Mouse (Mus musculus) liver, embryonic 13.5 days (tissue): ENCODE results near the gene Hck. TPM values are rescaled to one million over a fixed set of nuclear protein-coding genes. Genes with fewer than 3 reads are reported as not detected.

Experiments
- ATAC-seq: fragments of 200-750 bp; cut with Nextera tagmentation; 2 replicates; pipeline ENCODE4 v1.8.0; 2017; ENCODE audit warnings: low read depth, mild to moderate bottlenecking, moderate number of reproducible peaks, moderate library complexity
- DNase-seq: peaks from one replicate; pipeline ENCODE4 v3.0.0; 2022
- H3K27ac ChIP-seq: fragments of 300-500 bp; sonication (generic); 2 replicates; pipeline ENCODE4 v1.5.1; 2015; ENCODE audit warnings: moderate library complexity, mild to moderate bottlenecking, inconsistent platforms
- H3K27me3 ChIP-seq: fragments of 300-500 bp; sonication (generic); 2 replicates; pipeline ENCODE4 v1.6.1; 2015; ENCODE audit warnings: mild to moderate bottlenecking, inconsistent platforms
- H3K36me3 ChIP-seq: fragments of 300-500 bp; sonication (generic); 2 replicates; pipeline ENCODE4 v1.6.1; 2015; ENCODE audit warnings: mild to moderate bottlenecking, inconsistent platforms
- H3K4me1 ChIP-seq: fragments of 300-500 bp; sonication (generic); replicated peaks from 2 replicates; pipeline ENCODE4 v1.6.1; 2015; ENCODE audit warnings: inconsistent platforms
- H3K4me2 ChIP-seq: fragments of 300-500 bp; sonication (generic); 2 replicates; pipeline ENCODE4 v1.6.1; 2015; ENCODE audit warnings: inconsistent platforms, mild to moderate bottlenecking, moderate library complexity
- H3K4me3 ChIP-seq: fragments of 300-500 bp; sonication (generic); replicated peaks from 2 replicates; pipeline ENCODE4 v1.5.1; 2015; ENCODE audit warnings: mild to moderate bottlenecking, inconsistent platforms
- H3K9ac ChIP-seq: fragments of 300-500 bp; sonication (generic); 2 replicates; pipeline ENCODE4 v1.6.1; 2015; ENCODE audit warnings: mild to moderate bottlenecking, inconsistent platforms
- H3K9me3 ChIP-seq: fragments of 300-500 bp; sonication (generic); replicated peaks from 2 replicates; pipeline ENCODE4 v1.6.1; 2016; ENCODE audit warnings: inconsistent platforms
- WGBS: fragments of 180-500 bp; shearing (Covaris S2); methylation state at CpG from one replicate; pipeline ENCODE4 v1.1.7; 2015; ENCODE audit not compliant: insufficient replicate concordance; 5-methylcytosine and 5-hydroxymethylcytosine counted together
- polyA plus RNA-seq: library from polyadenylated mRNA; unstranded; fragments of >200 nt; fragmentation: Nextera tagmentation; extraction: Ambion mirVana; gene quantifications from 2 replicates; pipeline ENCODE4 v1.2.1, GENCODE M21; 2015

The Hck gene
- polyA plus RNA-seq, 1 experiment from 2014 or later: 7.5 TPM

DNA sequence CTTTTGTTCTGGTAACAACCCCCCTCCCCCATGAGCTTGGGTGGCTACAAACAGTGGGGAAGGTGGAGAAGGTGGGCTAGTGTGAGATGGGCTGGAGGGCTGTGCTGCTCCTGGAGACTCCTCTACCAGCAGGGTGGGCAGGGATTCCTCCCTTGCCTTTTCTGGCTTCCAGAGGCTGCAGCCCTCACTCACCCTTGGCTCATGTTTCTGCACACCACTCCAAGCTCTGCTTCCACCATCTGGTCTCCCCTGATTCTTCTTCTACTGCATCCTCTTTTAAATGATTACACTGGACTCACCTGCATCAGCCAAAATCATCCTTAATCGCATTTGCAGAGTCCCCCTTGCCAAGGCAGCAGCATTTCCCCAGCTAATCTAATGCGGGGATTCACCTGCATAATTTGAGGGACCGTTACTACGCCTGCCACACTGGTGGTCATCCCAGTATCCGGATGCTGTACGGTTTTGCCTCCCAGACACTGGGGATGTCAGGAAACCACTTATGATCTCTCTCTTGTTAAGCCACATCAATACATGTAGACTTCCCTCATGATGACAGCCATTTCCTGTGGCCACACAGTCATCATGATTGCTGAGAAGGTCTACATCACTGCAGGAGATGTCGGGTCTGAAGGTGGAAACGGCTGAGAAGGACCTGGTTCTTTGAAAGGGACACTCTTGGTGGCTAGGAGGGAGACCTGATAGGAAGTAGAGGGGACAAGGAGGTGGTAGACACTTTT, 43.8 kb downstream of the Hck start:
- DNase-seq (no peak), ATAC-seq (no peak)
- Histone ChIP-seq H3K4me2 (no peak overlapping the region), H3K27ac (no peak overlapping the region), H3K9ac (no peak overlapping the region), H3K4me3 (no peak overlapping the region), H3K4me1 (no peaks in the 10 kb centered on the region), H3K27me3 (peaks cover 33% of the 10 kb centered on the region), H3K9me3 (no peaks in the 10 kb centered on the region), H3K36me3 (no peaks in the 10 kb centered on the region)
- 27% methylated on average over 8 of the region's 8 CpGs for WGBS

DNA sequence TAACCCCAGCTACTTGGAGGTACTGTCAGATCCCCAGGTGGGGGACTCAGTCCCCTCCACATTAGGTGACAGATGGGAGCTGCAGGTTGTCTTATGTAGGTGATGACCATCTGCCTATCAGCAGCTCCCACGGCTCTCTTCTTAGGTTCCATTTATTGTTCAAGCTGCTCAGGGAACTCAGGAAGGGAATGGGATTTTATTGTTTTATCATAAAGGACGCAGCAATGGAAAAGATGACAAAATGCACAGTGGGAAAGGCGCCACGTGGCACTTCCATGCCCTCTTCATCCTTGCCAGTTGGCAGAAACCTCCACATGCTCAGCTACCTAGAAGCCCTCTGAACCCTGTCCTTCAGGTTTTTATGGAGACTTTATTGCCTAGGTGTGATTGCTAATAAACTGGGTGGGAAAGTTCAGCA, 44.8 kb downstream of the Hck start:
- H3K27me3 ChIP-seq: peaks cover 33% of the 10 kb centered on the region
- H3K36me3 ChIP-seq: no peaks in the 10 kb centered on the region
- DNase-seq (no peak), ATAC-seq (no peak)
- 46% methylated on average over 4 of the region's 4 CpGs for WGBS
- H3K4me2 ChIP-seq: no peak overlapping the region
- no peaks in the 10 kb centered on the region for H3K9me3 ChIP-seq
- H3K9ac ChIP-seq: no peak overlapping the region
- H3K4me1 ChIP-seq: no peaks in the 10 kb centered on the region
- H3K27ac ChIP-seq: no peak overlapping the region
- no peak overlapping the region for H3K4me3 ChIP-seq

DNA sequence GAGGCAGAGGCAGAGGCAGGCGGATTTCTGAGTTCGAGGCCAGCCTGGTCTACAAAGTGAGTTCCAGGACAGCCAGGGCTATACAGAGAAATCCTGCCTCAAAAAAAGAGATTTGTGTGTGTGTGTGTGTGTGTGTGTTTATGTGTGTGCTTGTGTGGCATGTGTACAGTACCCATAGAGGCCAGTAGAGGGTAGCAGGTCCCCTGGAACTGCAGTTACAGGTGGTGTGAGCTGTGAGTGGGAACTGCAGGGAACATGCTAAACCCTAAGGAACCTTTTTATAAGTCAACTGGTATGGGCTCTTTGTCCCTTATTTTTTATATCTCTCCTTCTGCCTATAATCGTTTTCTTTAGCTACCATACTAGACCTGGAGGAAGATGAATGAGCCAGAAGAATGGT, 49.0 kb downstream of the Hck start:
- no peak for ATAC-seq
- 70% methylated on average over 3 of the region's 3 CpGs for WGBS
- Histone ChIP-seq H3K9me3 (no peaks in the 10 kb centered on the region), H3K27ac (no peak overlapping the region), H3K36me3 (no peaks in the 10 kb centered on the region), H3K4me2 (no peak overlapping the region), H3K27me3 (peaks cover 23% of the 10 kb centered on the region), H3K4me1 (peaks cover 12% of the 10 kb centered on the region), H3K9ac (no peak overlapping the region), H3K4me3 (no peak overlapping the region)
- DNase-seq: no peak

DNA sequence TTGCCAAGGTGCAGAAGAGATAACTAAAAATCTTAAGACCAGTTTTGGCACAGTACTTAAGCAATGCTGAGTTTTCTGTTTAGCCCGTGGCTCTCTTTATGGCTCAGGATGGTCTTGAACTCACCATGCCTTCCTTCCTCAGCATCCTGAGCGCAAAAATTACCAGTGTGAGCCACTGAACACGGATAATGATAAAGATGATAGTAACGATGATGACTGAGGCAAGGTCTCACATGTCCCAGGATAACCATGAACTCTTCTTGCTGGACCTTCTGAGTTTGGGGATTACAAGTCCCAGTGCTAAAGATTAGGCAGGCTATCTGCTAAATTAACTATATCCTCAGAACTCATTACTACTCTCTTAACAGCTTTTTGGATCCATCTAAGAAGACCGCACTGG, 51.9 kb downstream of the Hck start:
- WGBS: 65% methylated on average over 5 of the region's 5 CpGs
- ATAC-seq (no peak), DNase-seq (no peak)
- Histone ChIP-seq H3K9ac (no peak overlapping the region), H3K36me3 (no peaks in the 10 kb centered on the region), H3K27ac (no peak overlapping the region), H3K4me1 (peaks cover 25% of the 10 kb centered on the region), H3K27me3 (peaks cover 3% of the 10 kb centered on the region; the same call in 1 of the 2 replicates), H3K4me2 (no peak overlapping the region), H3K9me3 (no peaks in the 10 kb centered on the region), H3K4me3 (no peak overlapping the region)

DNA sequence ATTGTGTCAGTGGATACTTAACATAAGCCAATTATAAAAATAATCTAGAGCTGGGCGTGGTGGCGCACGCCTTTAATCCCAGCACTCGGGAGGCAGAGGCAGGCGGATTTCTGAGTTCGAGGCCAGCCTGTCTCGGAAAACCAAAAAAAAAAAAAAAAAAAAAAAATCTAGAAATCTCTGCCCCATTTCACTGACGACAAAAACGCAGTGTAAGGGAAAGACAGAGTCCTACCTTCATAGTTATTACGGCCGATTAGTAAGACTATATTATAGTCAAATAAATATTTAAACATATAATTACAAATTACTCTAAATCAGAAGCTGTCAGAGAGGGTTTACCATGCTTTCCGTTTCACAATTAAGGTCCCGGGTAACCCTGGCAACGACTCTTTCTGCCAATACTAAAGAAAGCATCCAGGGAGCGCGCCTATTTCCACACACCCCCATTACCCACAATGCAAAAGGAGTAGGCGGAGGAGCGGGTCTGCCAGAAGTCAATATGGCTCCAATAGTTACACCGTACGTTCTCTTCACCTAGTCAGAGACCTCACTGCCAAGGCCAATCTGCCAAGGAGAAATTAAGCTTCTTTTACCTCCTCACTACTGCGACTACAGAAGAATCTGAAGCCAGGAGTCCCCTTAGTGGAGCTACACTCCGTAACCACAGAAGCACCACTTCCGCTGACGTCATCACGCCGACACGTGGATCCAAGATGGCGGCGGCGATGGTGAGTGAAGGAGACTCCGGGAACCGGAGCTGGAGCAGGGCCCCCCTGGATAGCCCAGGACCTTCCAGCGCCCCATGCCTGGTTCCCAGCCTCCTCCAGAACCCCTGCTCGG, 52.8 kb downstream of the Hck start, which contains the start of gene Tm9sf4:
Gene Tm9sf4, plus strand, starts transcription at position 460 of the 840 bp plus-strand sequence.
- DNase-seq (peak; percentile 83), ATAC-seq (peak; percentile 85)
- no peaks in the 10 kb centered on the region for H3K36me3 ChIP-seq
- no peaks in the 10 kb centered on the region for H3K9me3 ChIP-seq
- WGBS: 7% methylated on average over 34 of the region's 34 CpGs
- H3K4me1 ChIP-seq: peaks cover 26% of the 10 kb centered on the region
- no peaks in the 10 kb centered on the region for H3K27me3 ChIP-seq
- H3K4me2 ChIP-seq: peak within 1 kb of the TSS; percentile 93
- peak within 1 kb of the TSS; percentile 85 for H3K4me3 ChIP-seq
- peak within 1 kb of the TSS; percentile 87 for H3K9ac ChIP-seq
- peak within 1 kb of the TSS; percentile 83 for H3K27ac ChIP-seq

DNA sequence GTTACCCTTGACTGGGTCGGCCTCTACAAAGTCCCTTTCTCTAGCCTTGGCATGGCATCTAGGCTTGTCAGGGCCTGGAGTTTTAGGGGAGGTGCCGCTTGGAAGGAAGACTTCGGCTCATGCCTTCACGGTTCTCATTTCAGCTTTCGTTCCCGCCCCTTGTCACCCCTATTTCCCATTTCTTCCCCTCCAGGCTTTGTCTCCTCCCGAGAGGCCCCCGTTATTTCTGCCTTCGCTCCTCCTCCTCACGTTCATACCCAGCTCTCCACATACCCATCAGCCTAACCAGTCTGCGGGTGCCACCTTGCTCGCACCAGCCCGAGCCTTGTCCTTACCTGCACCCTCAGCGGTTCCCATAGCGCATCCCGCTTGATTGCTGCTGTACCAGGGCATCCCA, 53.4 kb downstream of the Hck start:
- H3K9me3 ChIP-seq: no peaks in the 10 kb centered on the region
- H3K27ac ChIP-seq: peak overlapping the region; percentile 83
- DNase-seq: no peak
- peak overlapping the region; percentile 87 for H3K9ac ChIP-seq
- no peaks in the 10 kb centered on the region for H3K36me3 ChIP-seq
- peak overlapping the region; percentile 85 for H3K4me3 ChIP-seq
- no peaks in the 10 kb centered on the region for H3K27me3 ChIP-seq
- peak; percentile 66 for ATAC-seq
- H3K4me1 ChIP-seq: peaks cover 32% of the 10 kb centered on the region
- WGBS: under 1% methylated on average over 16 of the region's 16 CpGs
- peak overlapping the region; percentile 93 for H3K4me2 ChIP-seq

DNA sequence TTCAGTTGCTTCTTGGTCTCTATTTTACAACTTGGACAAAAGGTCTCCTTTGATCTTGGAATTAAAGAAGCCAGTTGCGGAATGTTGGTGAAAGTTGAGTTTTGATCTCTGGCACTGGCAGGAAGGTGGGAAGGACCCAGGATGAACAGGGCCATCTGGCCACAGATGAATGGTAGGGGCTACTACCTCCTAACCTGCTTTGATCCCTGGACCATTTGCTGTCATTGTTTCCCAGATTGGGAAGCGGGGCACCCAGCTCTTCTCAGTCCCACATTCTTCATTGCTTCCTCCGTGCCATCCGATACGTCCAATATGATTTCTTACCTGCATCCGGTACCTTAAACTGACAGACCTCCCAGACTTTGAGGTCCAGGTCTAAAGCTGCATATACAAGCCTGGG, 58.9 kb downstream of the Hck start:
- Histone ChIP-seq H3K36me3 (no peaks in the 10 kb centered on the region), H3K4me2 (no peak overlapping the region), H3K4me1 (peaks cover 72% of the 10 kb centered on the region), H3K4me3 (no peak overlapping the region), H3K9ac (no peak overlapping the region), H3K27ac (peak overlapping the region; percentile 39), H3K27me3 (no peaks in the 10 kb centered on the region), H3K9me3 (no peaks in the 10 kb centered on the region)
- WGBS: 85% methylated on average over 6 of the region's 6 CpGs
- DNase-seq (no peak), ATAC-seq (no peak)

DNA sequence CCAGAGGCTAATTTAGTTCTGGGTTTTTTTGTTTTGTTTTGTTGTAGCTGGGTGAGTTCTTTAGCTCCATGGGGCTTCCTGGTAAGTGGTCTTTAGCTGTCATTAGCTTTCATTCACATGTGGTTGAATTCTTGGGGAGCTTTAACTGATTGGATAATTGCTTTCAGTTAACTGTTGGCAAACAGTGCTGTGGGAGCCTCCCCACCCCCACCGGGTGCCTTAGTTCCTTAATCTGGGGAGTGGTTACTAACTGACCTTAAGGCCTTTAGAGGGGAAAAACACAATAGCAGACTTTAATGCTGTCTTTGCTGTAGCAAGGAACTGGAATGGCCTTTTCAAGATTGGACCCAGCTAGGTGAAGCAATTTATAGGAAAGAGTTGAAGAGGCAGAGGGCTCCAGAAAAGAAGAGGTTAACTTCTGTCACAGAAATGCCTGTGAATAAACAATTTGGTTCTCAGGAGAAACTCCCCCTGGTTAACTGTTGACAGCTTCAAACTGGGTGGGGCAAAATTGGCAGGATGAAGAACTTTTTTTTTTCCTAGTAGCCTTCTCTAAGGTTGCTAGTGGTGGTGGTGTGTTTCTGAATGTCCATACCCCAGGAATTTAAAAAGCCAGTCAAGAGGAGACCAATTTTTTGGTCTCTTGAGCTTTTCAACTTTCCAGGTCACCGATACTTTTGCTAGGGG, 60.0 kb downstream of the Hck start:
- Histone ChIP-seq H3K36me3 (no peaks in the 10 kb centered on the region), H3K9ac (peak overlapping the region; percentile 44; the same call in 1 of the 2 replicates), H3K27ac (peak overlapping the region; percentile 39), H3K9me3 (no peaks in the 10 kb centered on the region), H3K4me2 (peak overlapping the region; percentile 0; the same call in 1 of the 2 replicates), H3K27me3 (no peaks in the 10 kb centered on the region), H3K4me1 (peaks cover 61% of the 10 kb centered on the region), H3K4me3 (no peak overlapping the region)
- ATAC-seq: no peak
- DNase-seq: no peak
- WGBS: 35% methylated on average over 2 of the region's 2 CpGs

DNA sequence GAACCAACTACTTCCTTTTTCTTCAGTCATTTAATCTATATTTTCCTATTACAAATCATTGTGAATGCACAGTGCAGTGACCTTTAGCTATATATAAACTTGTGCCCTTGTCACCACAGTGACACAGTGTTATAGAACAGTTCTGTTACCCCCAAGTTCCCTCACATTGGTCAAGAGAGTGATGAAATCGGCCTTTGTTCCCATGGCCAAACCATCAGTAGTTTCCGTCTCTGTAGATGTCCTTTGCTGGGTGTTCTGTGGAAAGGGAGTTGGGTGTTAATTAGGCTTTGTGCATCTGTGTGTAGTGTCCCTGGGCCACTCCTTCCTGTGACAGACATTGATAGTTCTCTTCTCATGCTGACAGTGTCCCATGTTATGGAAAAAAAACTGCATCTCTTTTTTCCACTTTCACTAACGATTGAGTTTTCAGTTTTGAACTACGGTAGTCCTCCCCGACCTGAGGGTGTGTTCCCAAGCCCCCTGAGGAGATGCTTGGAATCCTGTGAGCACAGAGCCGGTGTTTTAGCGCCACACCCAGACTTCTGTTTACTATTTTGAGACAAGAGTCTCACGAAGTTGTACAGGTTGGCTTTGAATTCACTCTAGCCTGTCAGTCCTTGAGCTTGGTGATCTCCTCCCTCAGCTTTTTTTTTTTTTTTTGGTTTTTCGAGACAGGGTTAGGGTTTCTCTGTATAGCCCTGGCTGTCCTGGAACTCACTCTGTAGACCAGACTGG, 62.4 kb downstream of the Hck start:
- peaks cover 64% of the 10 kb centered on the region for H3K4me1 ChIP-seq
- no peak overlapping the region for H3K4me2 ChIP-seq
- H3K27ac ChIP-seq: peak overlapping the region; percentile 59

DNA sequence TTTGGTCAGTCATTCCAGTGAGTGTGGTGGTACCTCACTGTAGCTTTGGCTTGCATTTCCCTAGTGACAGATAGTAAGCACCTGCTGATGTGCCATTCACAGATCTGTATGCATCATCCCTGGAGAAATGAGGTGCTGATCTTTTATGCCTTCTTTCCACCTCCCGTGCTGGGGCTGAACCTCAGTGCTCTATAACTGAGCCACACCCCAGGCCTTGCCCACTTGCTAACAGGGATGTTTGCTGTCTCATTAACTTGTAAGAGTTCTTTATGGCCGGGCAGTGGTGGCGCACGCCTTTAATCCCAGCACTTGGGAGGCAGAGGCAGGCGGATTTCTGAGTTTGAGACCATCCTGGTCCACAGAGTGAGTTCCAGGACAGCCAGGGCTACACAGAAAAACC, 63.7 kb downstream of the Hck start:
- no peak for DNase-seq
- Histone ChIP-seq H3K27ac (no peak overlapping the region; the same call in 1 of the 2 replicates), H3K4me1 (peaks cover 61% of the 10 kb centered on the region), H3K9ac (no peak overlapping the region), H3K9me3 (no peaks in the 10 kb centered on the region), H3K4me2 (no peak overlapping the region), H3K27me3 (no peaks in the 10 kb centered on the region), H3K36me3 (no peaks in the 10 kb centered on the region), H3K4me3 (no peak overlapping the region)
- 78% methylated on average over 5 of the region's 5 CpGs for WGBS
- ATAC-seq: no peak

More for the DNA sequence above, 62.4 kb downstream of the Hck start:
- no peaks in the 10 kb centered on the region for H3K9me3 ChIP-seq
- ATAC-seq (no peak; the same call in 1 of the 2 replicates), DNase-seq (no peak)
- 76% methylated on average over 9 of the region's 9 CpGs for WGBS
- H3K36me3 ChIP-seq: no peaks in the 10 kb centered on the region
- no peak overlapping the region for H3K9ac ChIP-seq
- no peaks in the 10 kb centered on the region for H3K27me3 ChIP-seq
- no peak overlapping the region for H3K4me3 ChIP-seq
